Mouse (Mus musculus) forebrain, embryonic 15.5 days (tissue): ENCODE results near the gene Stat6. TPM values are rescaled to one million over a fixed set of nuclear protein-coding genes. Genes with fewer than 3 reads are reported as not detected.

Source experiments
- ATAC-seq: fragments of 200-750 bp; cut with Nextera tagmentation; replicated peaks from 2 replicates; pipeline ENCODE4 v1.8.0; 2017; ENCODE audit warnings: mild to moderate bottlenecking, moderate TSS enrichment, moderate library complexity
- H3K27ac ChIP-seq: fragments of 300-500 bp; sonication (generic); replicated peaks from 2 replicates; pipeline ENCODE4 v1.5.1; 2015; ENCODE audit warnings: mild to moderate bottlenecking, inconsistent platforms
- H3K27me3 ChIP-seq: fragments of 300-500 bp; sonication (generic); 2 replicates; pipeline ENCODE4 v1.6.1; 2015; ENCODE audit warnings: inconsistent platforms
- H3K36me3 ChIP-seq: fragments of 300-500 bp; sonication (generic); 2 replicates; pipeline ENCODE4 v1.6.1; 2015; ENCODE audit warnings: mild to moderate bottlenecking, inconsistent platforms
- H3K4me1 ChIP-seq: fragments of 300-500 bp; sonication (generic); 2 replicates; pipeline ENCODE4 v1.6.1; 2015; ENCODE audit warnings: inconsistent platforms
- H3K4me2 ChIP-seq: fragments of 300-500 bp; sonication (generic); replicated peaks from 2 replicates; pipeline ENCODE4 v1.6.1; 2015; ENCODE audit warnings: mild to moderate bottlenecking, inconsistent platforms
- H3K4me3 ChIP-seq: fragments of 300-500 bp; sonication (generic); 2 replicates; pipeline ENCODE4 v1.5.1; 2015; ENCODE audit warnings: mild to moderate bottlenecking, inconsistent platforms
- H3K9ac ChIP-seq: fragments of 300-500 bp; sonication (generic); replicated peaks from 2 replicates; pipeline ENCODE4 v1.6.1; 2015; ENCODE audit warnings: mild to moderate bottlenecking, inconsistent platforms
- H3K9me3 ChIP-seq: fragments of 300-500 bp; sonication (generic); 2 replicates; pipeline ENCODE4 v1.6.1; 2016; ENCODE audit warnings: inconsistent platforms
- WGBS: fragments of 180-500 bp; shearing (Covaris S2); methylation state at CpG from one replicate; pipeline ENCODE4 v1.1.7; 2015; ENCODE audit warnings: mixed read lengths; 5-methylcytosine and 5-hydroxymethylcytosine counted together
- polyA plus RNA-seq: library from polyadenylated mRNA; unstranded; fragments of >200 nt; fragmentation: Nextera tagmentation; extraction: Ambion mirVana; gene quantifications from 2 replicates; pipeline ENCODE4 v1.2.1, GENCODE M21; 2015

Gene Stat6
- polyA plus RNA-seq, 1 experiment from 2014 or later, result 3.4 TPM

GRCm38 (mm10) chr10:127604465-127605250 lies 38.1 kb upstream of the Stat6 start:
- no peak overlapping the region for H3K4me2 ChIP-seq
- no peaks in the 10 kb centered on the region for H3K27me3 ChIP-seq
- no peak for ATAC-seq
- H3K9ac ChIP-seq, result no peak overlapping the region
- H3K4me1 ChIP-seq, result no peaks in the 10 kb centered on the region
- no peak overlapping the region for H3K4me3 ChIP-seq
- H3K36me3 ChIP-seq, result peaks cover 91% of the 10 kb centered on the region
- H3K9me3 ChIP-seq, result no peaks in the 10 kb centered on the region
- H3K27ac ChIP-seq, result no peak overlapping the region
- WGBS, result 79% methylated on average over 15 of the region's 15 CpGs

GRCm38 (mm10) chr10:127605251-127605547 lies 37.6 kb upstream of the Stat6 start:
- H3K27me3 ChIP-seq, result no peaks in the 10 kb centered on the region
- no peak overlapping the region for H3K4me3 ChIP-seq
- H3K4me1 ChIP-seq, result no peaks in the 10 kb centered on the region
- H3K9ac ChIP-seq, result no peak overlapping the region
- no peak for ATAC-seq
- no peaks in the 10 kb centered on the region for H3K9me3 ChIP-seq
- 89% methylated on average over 8 of the region's 8 CpGs for WGBS
- no peak overlapping the region for H3K4me2 ChIP-seq
- H3K27ac ChIP-seq, result no peak overlapping the region
- H3K36me3 ChIP-seq, result peaks cover 91% of the 10 kb centered on the region

GRCm38 (mm10) chr10:127605756-127606155 lies 37.0 kb upstream of the Stat6 start:
- ATAC-seq, result no peak
- 92% methylated on average over 9 of the region's 9 CpGs for WGBS
- no peaks in the 10 kb centered on the region for H3K4me1 ChIP-seq
- no peak overlapping the region for H3K27ac ChIP-seq
- H3K9me3 ChIP-seq, result no peaks in the 10 kb centered on the region
- no peak overlapping the region for H3K9ac ChIP-seq
- peaks cover 91% of the 10 kb centered on the region for H3K36me3 ChIP-seq
- no peak overlapping the region for H3K4me2 ChIP-seq
- no peaks in the 10 kb centered on the region for H3K27me3 ChIP-seq
- H3K4me3 ChIP-seq, result no peak overlapping the region

- H3K9ac ChIP-seq, result no peak overlapping the region
- no peak overlapping the region for H3K4me2 ChIP-seq
- H3K27ac ChIP-seq, result no peak overlapping the region
- no peaks in the 10 kb centered on the region for H3K4me1 ChIP-seq
- H3K4me3 ChIP-seq, result no peak overlapping the region
- peaks cover 90% of the 10 kb centered on the region for H3K36me3 ChIP-seq
- WGBS, result 92% methylated on average over 7 of the region's 7 CpGs
- ATAC-seq, result no peak
- no peaks in the 10 kb centered on the region for H3K27me3 ChIP-seq
- H3K9me3 ChIP-seq, result no peaks in the 10 kb centered on the region
Measured at GRCm38 (mm10) chr10:127607059-127607458, 35.7 kb upstream of the Stat6 start.

- no peak overlapping the region for H3K4me3 ChIP-seq
- ATAC-seq, result no peak
- H3K9ac ChIP-seq, result no peak overlapping the region
- no peak overlapping the region for H3K27ac ChIP-seq
- H3K9me3 ChIP-seq, result no peaks in the 10 kb centered on the region
- H3K4me1 ChIP-seq, result peaks cover 8% of the 10 kb centered on the region
- no peak overlapping the region for H3K4me2 ChIP-seq
- 82% methylated on average over 9 of the region's 9 CpGs for whole genome bisulfite sequencing
- peaks cover 78% of the 10 kb centered on the region for H3K36me3 ChIP-seq
- no peaks in the 10 kb centered on the region for H3K27me3 ChIP-seq
Measured at GRCm38 (mm10) chr10:127609415-127610065, 33.2 kb upstream of the Stat6 start.

GRCm38 (mm10) chr10:127610066-127610415 lies 32.7 kb upstream of the Stat6 start:
- H3K27me3 ChIP-seq, result no peaks in the 10 kb centered on the region
- ATAC-seq, result no peak
- H3K36me3 ChIP-seq, result peaks cover 73% of the 10 kb centered on the region
- H3K4me1 ChIP-seq, result peaks cover 13% of the 10 kb centered on the region
- 90% methylated on average over 9 of the region's 9 CpGs for WGBS
- H3K9ac ChIP-seq, result no peak overlapping the region
- H3K4me2 ChIP-seq, result no peak overlapping the region
- no peak overlapping the region for H3K4me3 ChIP-seq
- no peaks in the 10 kb centered on the region for H3K9me3 ChIP-seq
- no peak overlapping the region for H3K27ac ChIP-seq

GRCm38 (mm10) chr10:127612079-127612775 lies 30.6 kb upstream of the Stat6 start:
- ATAC-seq, result no peak
- Histone ChIP-seq H3K27me3 (no peaks in the 10 kb centered on the region), H3K4me1 (peaks cover 35% of the 10 kb centered on the region), H3K9ac (no peak overlapping the region), H3K4me2 (no peak overlapping the region), H3K4me3 (no peak overlapping the region), H3K27ac (no peak overlapping the region), H3K36me3 (peaks cover 53% of the 10 kb centered on the region), H3K9me3 (no peaks in the 10 kb centered on the region)
- WGBS, result 90% methylated on average over 14 of the region's 14 CpGs

- WGBS, result 28% methylated on average over 12 of the region's 12 CpGs
- Histone ChIP-seq H3K4me2 (no peak overlapping the region), H3K4me3 (no peak overlapping the region), H3K27me3 (no peaks in the 10 kb centered on the region), H3K27ac (peak overlapping the region; percentile 31; the same call in 1 of the 2 replicates), H3K9ac (no peak overlapping the region), H3K4me1 (peaks cover 57% of the 10 kb centered on the region), H3K9me3 (no peaks in the 10 kb centered on the region), H3K36me3 (peaks cover 35% of the 10 kb centered on the region)
- peak; percentile 46; the same call in 1 of the 2 replicates for ATAC-seq
Measured at GRCm38 (mm10) chr10:127614236-127615033, 28.4 kb upstream of the Stat6 start.

GRCm38 (mm10) chr10:127615034-127615374 lies 27.8 kb upstream of the Stat6 start:
- WGBS, result 39% methylated on average over 2 of the region's 2 CpGs
- H3K27ac ChIP-seq, result 0 out of 2 replicates have a peak overlapping the region, but pooled peaks have one; percentile 21
- no peaks in the 10 kb centered on the region for H3K27me3 ChIP-seq
- H3K4me2 ChIP-seq, result no peak overlapping the region
- H3K4me3 ChIP-seq, result no peak overlapping the region
- H3K9ac ChIP-seq, result no peak overlapping the region
- peaks cover 62% of the 10 kb centered on the region for H3K4me1 ChIP-seq
- ATAC-seq, result no peak
- H3K36me3 ChIP-seq, result peaks cover 30% of the 10 kb centered on the region
- no peaks in the 10 kb centered on the region for H3K9me3 ChIP-seq

GRCm38 (mm10) chr10:127615591-127615990 lies 27.2 kb upstream of the Stat6 start:
- H3K27ac ChIP-seq, result 0 out of 2 replicates have a peak overlapping the region, but pooled peaks have one; percentile 21
- peaks cover 62% of the 10 kb centered on the region for H3K4me1 ChIP-seq
- H3K4me2 ChIP-seq, result no peak overlapping the region

GRCm38 (mm10) chr10:127616261-127616679 lies 26.5 kb upstream of the Stat6 start:
- peaks cover 19% of the 10 kb centered on the region for H3K36me3 ChIP-seq
- no peak overlapping the region for H3K4me3 ChIP-seq
- WGBS, result 66% methylated on average over 7 of the region's 7 CpGs
- no peaks in the 10 kb centered on the region for H3K9me3 ChIP-seq
- ATAC-seq, result no peak
- H3K27ac ChIP-seq, result 0 out of 2 replicates have a peak overlapping the region, but pooled peaks have one; percentile 19
- no peaks in the 10 kb centered on the region for H3K27me3 ChIP-seq
- H3K9ac ChIP-seq, result no peak overlapping the region
- peaks cover 62% of the 10 kb centered on the region for H3K4me1 ChIP-seq
- H3K4me2 ChIP-seq, result no peak overlapping the region

More at GRCm38 (mm10) chr10:127615591-127615990, 27.2 kb upstream of the Stat6 start:
- no peaks in the 10 kb centered on the region for H3K27me3 ChIP-seq
- H3K4me3 ChIP-seq, result no peak overlapping the region
- H3K9me3 ChIP-seq, result no peaks in the 10 kb centered on the region
- no peak for ATAC-seq
- H3K36me3 ChIP-seq, result peaks cover 24% of the 10 kb centered on the region
- H3K9ac ChIP-seq, result no peak overlapping the region
- WGBS, result 43% methylated on average over 3 of the region's 3 CpGs
